Mouse (Mus musculus) forebrain, embryonic 16.5 days (tissue): ENCODE data around the gene Hras. TPM values are rescaled to one million over a fixed set of nuclear protein-coding genes. Genes with fewer than 3 reads are reported as not detected.

ENCODE experiments used
- ATAC-seq: fragments of 200-750 bp; cut with Nextera tagmentation; 2 replicates; pipeline ENCODE4 v1.8.0; 2017; ENCODE audit warnings: mild to moderate bottlenecking, moderate library complexity
- H3K27ac ChIP-seq: fragments of 300-500 bp; sonication (generic); 2 replicates; pipeline ENCODE4 v1.5.1; 2014; ENCODE audit warnings: low read length, control low read depth
- H3K27me3 ChIP-seq: fragments of 300-500 bp; sonication (generic); replicated peaks from 2 replicates; pipeline ENCODE4 v1.6.1; 2014; ENCODE audit warnings: low read length; ENCODE audit not compliant: control insufficient read depth, insufficient read depth
- H3K36me3 ChIP-seq: fragments of 300-500 bp; sonication (generic); 2 replicates; pipeline ENCODE4 v1.6.1; 2014; ENCODE audit not compliant: control insufficient read depth, insufficient read depth
- H3K4me1 ChIP-seq: fragments of 300-500 bp; sonication (generic); replicated peaks from 2 replicates; pipeline ENCODE4 v1.6.1; 2014; ENCODE audit warnings: low read length; ENCODE audit not compliant: control insufficient read depth, insufficient read depth
- H3K4me2 ChIP-seq: fragments of 300-500 bp; sonication (generic); 2 replicates; pipeline ENCODE4 v1.6.1; 2014; ENCODE audit warnings: mild to moderate bottlenecking, low read length, control low read depth
- H3K4me3 ChIP-seq: fragments of 300-500 bp; sonication (generic); replicated peaks from 2 replicates; pipeline ENCODE4 v1.5.1; 2014; ENCODE audit warnings: mild to moderate bottlenecking, low read length, control low read depth
- H3K9ac ChIP-seq: fragments of 300-500 bp; sonication (generic); replicated peaks from 2 replicates; pipeline ENCODE4 v1.6.1; 2014; ENCODE audit warnings: low read depth, low read length, control low read depth
- H3K9me3 ChIP-seq: fragments of 300-500 bp; sonication (generic); 2 replicates; pipeline ENCODE4 v1.6.1; 2016; ENCODE audit warnings: low read length; ENCODE audit not compliant: control insufficient read depth
- WGBS: fragments of 180-500 bp; shearing (Covaris S2); extraction: QIAGEN DNeasy Blood & Tissue Kit; methylation state at CpG from one replicate; pipeline ENCODE4 v1.1.7; 2014; 5-methylcytosine and 5-hydroxymethylcytosine counted together
- polyA plus RNA-seq: library from polyadenylated mRNA; unstranded; fragments of >200 nt; fragmentation: Nextera tagmentation; extraction: Ambion mirVana; gene quantifications from 2 replicates; pipeline ENCODE4 v1.2.1, GENCODE M21; 2015

Gene Hras
- polyA plus RNA-seq, 1 experiment from 2014 or later = 113 TPM

- no peak for ATAC-seq
- 93% methylated on average over 18 of the region's 18 CpGs for WGBS
Measured at GRCm38 (mm10) chr7:141206182-141206937, 12.6 kb upstream of the Hras start.

DNA sequence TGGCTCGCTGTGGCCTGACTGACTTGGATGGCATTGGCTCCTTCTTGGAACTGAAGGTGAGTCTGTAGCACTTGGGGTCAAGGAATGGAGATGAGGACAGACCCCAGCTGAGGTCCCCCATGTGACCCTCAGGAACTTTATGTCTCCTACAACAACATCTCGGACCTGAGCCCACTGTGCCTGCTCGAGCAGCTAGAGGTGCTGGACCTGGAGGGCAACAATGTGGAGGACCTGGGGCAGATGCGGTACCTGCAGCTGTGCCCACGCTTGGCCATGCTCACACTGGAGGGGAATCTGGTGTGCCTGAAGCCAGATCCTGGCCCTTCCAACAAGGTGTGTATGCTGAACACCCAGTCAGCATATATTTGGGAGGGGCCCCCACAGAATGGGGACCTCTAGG, 11.7 kb upstream of the Hras start:
- no peak for ATAC-seq

More at GRCm38 (mm10) chr7:141206182-141206937, 12.6 kb upstream of the Hras start:
- Histone ChIP-seq H3K27me3 (no peaks in the 10 kb centered on the region), H3K9me3 (no peaks in the 10 kb centered on the region), H3K4me2 (no peak overlapping the region), H3K9ac (no peak overlapping the region), H3K27ac (no peak overlapping the region), H3K4me3 (no peak overlapping the region), H3K36me3 (no peaks in the 10 kb centered on the region), H3K4me1 (no peaks in the 10 kb centered on the region)

GRCm38 (mm10) chr7:141204546-141204945, 10.7 kb upstream of the Hras start:
- 84% methylated on average over 3 of the region's 3 CpGs for WGBS
- ATAC-seq = no peak
- Histone ChIP-seq H3K4me3 (no peak overlapping the region), H3K4me2 (no peak overlapping the region), H3K27ac (no peak overlapping the region), H3K9me3 (no peaks in the 10 kb centered on the region), H3K4me1 (no peaks in the 10 kb centered on the region), H3K9ac (no peak overlapping the region), H3K27me3 (no peaks in the 10 kb centered on the region), H3K36me3 (no peaks in the 10 kb centered on the region)

More for the DNA sequence above, 11.7 kb upstream of the Hras start:
- H3K9me3 ChIP-seq = no peaks in the 10 kb centered on the region
- no peaks in the 10 kb centered on the region for H3K36me3 ChIP-seq
- no peaks in the 10 kb centered on the region for H3K4me1 ChIP-seq
- H3K27me3 ChIP-seq = no peaks in the 10 kb centered on the region
- 88% methylated on average over 5 of the region's 5 CpGs for WGBS
- H3K27ac ChIP-seq = no peak overlapping the region
- no peak overlapping the region for H3K4me3 ChIP-seq
- H3K9ac ChIP-seq = no peak overlapping the region
- no peak overlapping the region for H3K4me2 ChIP-seq

DNA sequence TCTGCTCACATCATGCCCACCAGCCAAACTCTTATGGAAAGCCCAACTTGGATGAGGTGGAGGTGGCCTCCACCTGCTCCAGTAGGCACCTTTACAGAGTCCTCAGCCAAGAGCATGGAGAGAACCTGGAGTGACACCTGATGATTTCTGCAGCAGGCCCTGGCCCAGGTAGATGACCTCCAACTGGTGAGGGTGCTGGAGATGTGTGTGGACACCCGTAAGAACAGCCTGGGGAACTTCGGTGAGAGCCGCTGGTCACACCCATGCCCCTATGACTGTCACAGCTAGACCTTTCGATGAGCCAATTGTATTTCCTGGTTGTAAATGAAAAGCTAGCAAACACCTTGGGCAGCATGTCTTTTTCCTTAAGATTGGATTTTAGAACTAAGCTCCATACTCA, 4.3 kb upstream of the Hras start:
- H3K27ac ChIP-seq = no peak overlapping the region
- H3K9ac ChIP-seq = no peak overlapping the region
- no peak overlapping the region for H3K4me3 ChIP-seq
- no peaks in the 10 kb centered on the region for H3K27me3 ChIP-seq
- 94% methylated on average over 4 of the region's 4 CpGs for WGBS
- H3K36me3 ChIP-seq = no peaks in the 10 kb centered on the region
- H3K4me1 ChIP-seq = peaks cover 11% of the 10 kb centered on the region
- no peak overlapping the region for H3K4me2 ChIP-seq
- H3K9me3 ChIP-seq = no peaks in the 10 kb centered on the region
- no peak for ATAC-seq

DNA sequence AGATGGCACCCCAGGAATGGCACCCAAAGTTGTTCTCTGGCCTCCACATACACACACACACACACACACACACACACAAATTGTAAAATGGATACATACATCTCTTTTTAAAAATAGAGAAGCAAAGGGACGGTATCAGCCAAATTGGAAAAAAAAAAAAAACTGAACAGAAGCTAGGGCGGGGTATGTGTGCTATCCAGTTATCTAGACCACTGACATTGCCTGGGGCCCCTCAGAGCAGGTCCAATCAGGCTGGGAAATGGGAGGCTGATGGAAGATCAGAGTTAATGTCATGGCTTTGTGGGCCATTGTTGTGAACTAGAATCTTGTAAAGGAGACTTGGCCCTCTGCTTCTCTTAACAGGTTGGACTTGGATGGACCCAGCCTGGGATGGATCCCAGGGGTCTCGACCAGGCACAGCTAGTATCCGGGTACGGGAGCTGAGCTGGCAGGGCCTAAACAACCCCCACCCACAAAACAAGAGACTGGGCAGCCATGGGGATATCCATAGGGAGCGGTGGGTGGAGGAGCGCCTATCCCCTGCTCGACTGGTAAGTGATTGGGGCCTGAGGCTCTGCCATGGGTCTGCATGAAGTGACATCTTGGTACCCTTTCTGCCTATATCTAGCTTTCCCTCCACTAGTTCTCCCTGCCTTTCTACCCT, 2.9 kb upstream of the Hras start:
- no peaks in the 10 kb centered on the region for H3K9me3 ChIP-seq
- H3K9ac ChIP-seq = no peak overlapping the region
- H3K27ac ChIP-seq = no peak overlapping the region
- H3K4me1 ChIP-seq = peaks cover 20% of the 10 kb centered on the region
- H3K4me3 ChIP-seq = no peak overlapping the region
- no peak for ATAC-seq
- no peaks in the 10 kb centered on the region for H3K27me3 ChIP-seq
- H3K4me2 ChIP-seq = no peak overlapping the region
- WGBS = 89% methylated on average over 8 of the region's 8 CpGs
- H3K36me3 ChIP-seq = no peaks in the 10 kb centered on the region; the same call in 1 of the 2 replicates

- 93% methylated on average over 2 of the region's 2 CpGs for WGBS
- Histone ChIP-seq H3K4me1 (peaks cover 20% of the 10 kb centered on the region), H3K36me3 (peaks cover 6% of the 10 kb centered on the region; the same call in 1 of the 2 replicates), H3K4me3 (no peak overlapping the region), H3K27ac (no peak overlapping the region), H3K27me3 (no peaks in the 10 kb centered on the region), H3K9ac (no peak overlapping the region), H3K9me3 (no peaks in the 10 kb centered on the region), H3K4me2 (no peak overlapping the region; the same call in 1 of the 2 replicates)
- no peak for ATAC-seq
Measured at GRCm38 (mm10) chr7:141195754-141196153, 1.9 kb upstream of the Hras start.

GRCm38 (mm10) chr7:141194830-141195229, 1.0 kb upstream of the Hras start:
- Histone ChIP-seq H3K4me3 (peak overlapping the region; percentile 88), H3K4me1 (peaks cover 20% of the 10 kb centered on the region), H3K9ac (peak overlapping the region; percentile 65), H3K27me3 (no peaks in the 10 kb centered on the region), H3K4me2 (peak overlapping the region; percentile 99), H3K36me3 (peaks cover 15% of the 10 kb centered on the region; the same call in 1 of the 2 replicates), H3K27ac (peak overlapping the region; percentile 80), H3K9me3 (no peaks in the 10 kb centered on the region)
- ATAC-seq = peak; percentile 43
- WGBS = under 1% methylated on average over 28 of the region's 28 CpGs

- peaks cover 17% of the 10 kb centered on the region for H3K36me3 ChIP-seq
- ATAC-seq = no peak
- no peaks in the 10 kb centered on the region for H3K9me3 ChIP-seq
- H3K27me3 ChIP-seq = no peaks in the 10 kb centered on the region
- H3K4me1 ChIP-seq = peaks cover 20% of the 10 kb centered on the region
- under 1% methylated on average over 23 of the region's 23 CpGs for WGBS
- H3K27ac ChIP-seq = peak overlapping the region; percentile 80
- H3K4me2 ChIP-seq = peak overlapping the region; percentile 99
- peak overlapping the region; percentile 88 for H3K4me3 ChIP-seq
- peak overlapping the region; percentile 65 for H3K9ac ChIP-seq
Measured at GRCm38 (mm10) chr7:141194409-141194808, 604 bp upstream of the Hras start.

DNA sequence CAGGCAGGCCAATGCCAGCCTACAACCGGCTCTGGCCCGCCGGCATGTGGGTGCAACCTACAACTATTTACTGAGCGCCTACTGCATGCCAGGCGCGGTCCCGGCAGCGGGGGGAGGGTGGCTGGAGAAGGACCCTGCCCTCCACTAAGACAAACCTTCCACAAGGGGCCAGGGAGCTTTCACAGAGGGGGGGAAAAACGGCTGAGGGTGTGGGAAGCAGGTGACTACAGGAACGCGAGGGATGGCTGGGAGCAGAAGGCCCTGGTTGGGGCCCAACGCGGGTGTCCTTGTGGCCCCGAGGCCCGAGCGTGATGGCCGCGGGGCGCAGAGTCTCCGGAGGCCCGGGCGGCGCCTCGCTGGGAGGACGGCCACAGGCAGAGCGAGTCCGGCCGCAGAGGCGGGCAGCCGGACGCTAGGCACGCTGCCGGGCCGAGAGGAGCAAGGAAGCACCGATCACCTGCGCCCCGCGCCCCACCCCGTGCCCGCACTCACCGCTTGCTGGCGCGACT, 403 bp downstream of the Hras start:
- H3K9me3 ChIP-seq = no peaks in the 10 kb centered on the region
- H3K27me3 ChIP-seq = no peaks in the 10 kb centered on the region
- peaks cover 20% of the 10 kb centered on the region for H3K4me1 ChIP-seq
- 1% methylated on average over 39 of the region's 43 CpGs for WGBS
- peak overlapping the region; percentile 48; the same call in 1 of the 2 replicates for H3K27ac ChIP-seq
- 0 out of 2 replicates have a peak, but pooled peaks have one; percentile 7 for ATAC-seq
- H3K9ac ChIP-seq = peak overlapping the region; percentile 96
- peak overlapping the region; percentile 88 for H3K4me3 ChIP-seq
- H3K4me2 ChIP-seq = peak overlapping the region; percentile 93
- H3K36me3 ChIP-seq = peaks cover 22% of the 10 kb centered on the region
